Mouse (Mus musculus): ENCODE data around the gene Tdp2. TPM values are rescaled to one million over a fixed set of nuclear protein-coding genes. Genes with fewer than 3 reads are reported as not detected.

Tdp2 gene
- polyA plus RNA-seq, 1 experiment from 2014 or later, result 49.4 TPM

GRCm38 (mm10) chr13:24889554-24889953 is 58.1 kb downstream of the Tdp2 start:
- Histone ChIP-seq H3K4me2 (replicated peaks) (no peak overlapping the region), H3K4me3 (replicated peaks) (no peak overlapping the region), H3K4me1 (no peaks in the 10 kb centered on the region), H3K9ac (no peak overlapping the region), H3K27me3 (no peaks in the 10 kb centered on the region), H3K27ac (replicated peaks) (no peak overlapping the region), H3K36me3 (no peaks in the 10 kb centered on the region), H3K9me3 (replicated peaks) (no peaks in the 10 kb centered on the region)
- 68% methylated on average over 1 of the region's 1 CpGs for WGBS
- no peak for ATAC-seq (ENCODE audit: insufficient number of reproducible peaks, low FRiP score, low TSS enrichment, low read depth)

Other genes with a start within 250 kb of the Tdp2 start
- 6.3 and 6.4 TPM in 2 replicates for gene Ripor2, start 249.5 kb upstream of the Tdp2 start, polyA plus RNA-seq (2015; fragmentation: Nextera tagmentation; extraction: Ambion mirVana)
- not detected in 2 replicates for gene Armh2, start 90.4 kb upstream of the Tdp2 start, polyA plus RNA-seq (2015; fragmentation: Nextera tagmentation; extraction: Ambion mirVana)
- 69.0 and 72.2 TPM in 2 replicates for gene Gmnn, start 69.8 kb upstream of the Tdp2 start, polyA plus RNA-seq (2015; fragmentation: Nextera tagmentation; extraction: Ambion mirVana)
- 14.4 and 16.0 TPM in 2 replicates for gene BC005537, start 30.0 kb upstream of the Tdp2 start, polyA plus RNA-seq (2015; fragmentation: Nextera tagmentation; extraction: Ambion mirVana)
- gene Acot13, start 139 bp upstream of the Tdp2 start, polyA plus RNA-seq (2015; fragmentation: Nextera tagmentation; extraction: Ambion mirVana), result 74.7 and 75.0 TPM in 2 replicates
- 0.88 and 1.3 TPM in 2 replicates for gene D130043K22Rik, start 13.5 kb downstream of the Tdp2 start, polyA plus RNA-seq (2015; fragmentation: Nextera tagmentation; extraction: Ambion mirVana)
- 5.7 and 5.9 TPM in 2 replicates for gene Aldh5a1, start 106.0 kb downstream of the Tdp2 start, polyA plus RNA-seq (2015; fragmentation: Nextera tagmentation; extraction: Ambion mirVana)
- gene Gpld1, start 111.5 kb downstream of the Tdp2 start, polyA plus RNA-seq (2015; fragmentation: Nextera tagmentation; extraction: Ambion mirVana), result 3.7 and 4.4 TPM in 2 replicates
- 11.5 and 13.8 TPM in 2 replicates for gene Mrs2, start 188.7 kb downstream of the Tdp2 start, polyA plus RNA-seq (2015; fragmentation: Nextera tagmentation; extraction: Ambion mirVana)
- gene Dcdc2a, start 224.3 kb downstream of the Tdp2 start, polyA plus RNA-seq (2015; fragmentation: Nextera tagmentation; extraction: Ambion mirVana), result 3.0 and 4.5 TPM in 2 replicates

Data from embryonic facial prominence, embryonic 15.5 days (tissue).